Mouse (Mus musculus) CH12.LX (cell line): ENCODE results near the gene Diexf.

ENCODE experiments used
- NELFE ChIP-seq: IDR thresholded peaks from 2 replicates; pipeline ENCODE4 v1.6.1; 2011; ENCODE audit warnings: low read depth, low read length, improper control_type of control experiment
- POLR2A ChIP-seq: IDR thresholded peaks from 2 replicates; pipeline ENCODE4 v1.6.1; 2011; ENCODE audit warnings: low read depth, mild to moderate bottlenecking, improper control_type of control experiment, low read length
- SMC3 ChIP-seq: IDR thresholded peaks from 2 replicates; pipeline ENCODE4 v1.6.1; 2011; ENCODE audit warnings: low read depth, low read length, improper control_type of control experiment

GRCm38 (mm10) chr1:193129321-193129720 is 751 bp downstream of the Diexf start:
- TF ChIP-seq POLR2A (no peak), SMC3 (no peak), NELFE (no peak)
